Mouse (Mus musculus) spleen, adult 2 months (tissue): ENCODE measurements at regions not wholly inside any gene's neighbourhood (a gene's known extent, or its start where the extent isn't known, plus 50 kb on each side); places are given as distances from the start of the nearest gene placed in this dataset.

ENCODE experiments used
- DNase-seq, 2 experiments: peaks; one replicate each; pipeline versions ENCODE4 v3.0.0 to v3.0.0-alpha.2; 2012 to 2021; ENCODE audit warnings: low spot score in 2 of 2, low read depth in 1 of 2
- H3K27ac ChIP-seq: fragments of 200-500 bp; 2 replicates; pipeline ENCODE4 v1.5.1; 2012; ENCODE audit warnings: low read length, inconsistent platforms; ENCODE audit not compliant: insufficient read depth
- H3K27me3 ChIP-seq: fragments of 200-500 bp; 2 replicates; pipeline ENCODE4 v1.6.1; 2012; ENCODE audit warnings: mild to moderate bottlenecking, moderate library complexity, low read length, inconsistent platforms; ENCODE audit not compliant: control insufficient read depth, insufficient read depth
- H3K36me3 ChIP-seq: fragments of 200-500 bp; 2 replicates; pipeline ENCODE4 v1.6.1; 2012; ENCODE audit warnings: mild to moderate bottlenecking, low read length, inconsistent platforms; ENCODE audit not compliant: control insufficient read depth, insufficient read depth
- H3K4me1 ChIP-seq: fragments of 200-500 bp; 2 replicates; pipeline ENCODE4 v1.6.1; 2011; ENCODE audit warnings: inconsistent platforms; ENCODE audit not compliant: control insufficient read depth, insufficient read depth, insufficient read length
- H3K4me3 ChIP-seq: fragments of 200-500 bp; 2 replicates; pipeline ENCODE4 v1.5.1; 2011; ENCODE audit warnings: mild to moderate bottlenecking, inconsistent platforms; ENCODE audit not compliant: insufficient read depth, insufficient read length; ENCODE audit errors: extremely low read depth
- CTCF ChIP-seq: fragments of 200-500 bp; IDR thresholded peaks from 2 replicates; pipeline ENCODE4 v1.5.1; 2011; ENCODE audit warnings: mild to moderate bottlenecking, inconsistent platforms; ENCODE audit not compliant: insufficient read depth, insufficient read length, insufficient replicate concordance; ENCODE audit errors: extremely low read depth
- POLR2A ChIP-seq: fragments of 200-500 bp; IDR thresholded peaks from 2 replicates; pipeline ENCODE4 v1.6.1; 2011; ENCODE audit warnings: low read depth, low read length, inconsistent platforms
- whole genome bisulfite sequencing: fragments of 180-500 bp; shearing (Covaris S2); methylation state at CpG from one replicate; pipeline ENCODE4 v1.1.7; 2018; 5-methylcytosine and 5-hydroxymethylcytosine counted together

GRCm38 (mm10) chr15:33973466-33973865 is 384.2 kb downstream of the 9430069I07Rik start:
- 75% methylated on average over 3 of the region's 3 CpGs for WGBS
- Histone ChIP-seq H3K36me3 (no peaks in the 10 kb centered on the region), H3K4me1 (no peaks in the 10 kb centered on the region), H3K27me3 (no peaks in the 10 kb centered on the region), H3K27ac (no peak overlapping the region), H3K4me3 (no peak overlapping the region)
- no peak for DNase-seq
- TF ChIP-seq CTCF, result no peak
- TF ChIP-seq POLR2A, result no peak

- TF ChIP-seq CTCF, result no peak
- TF ChIP-seq POLR2A, result no peak
- Histone ChIP-seq H3K27me3 (no peaks in the 10 kb centered on the region), H3K36me3 (no peaks in the 10 kb centered on the region), H3K4me3 (no peak overlapping the region), H3K4me1 (no peaks in the 10 kb centered on the region), H3K27ac (no peak overlapping the region)
- DNase-seq, result no peak
- 11% methylated on average over 1 of the region's 1 CpGs for WGBS
Observed at GRCm38 (mm10) chr15:33969409-33969808, 388.3 kb downstream of the 9430069I07Rik start.

- WGBS, result 83% methylated on average over 4 of the region's 4 CpGs
- H3K4me1 ChIP-seq, result no peaks in the 10 kb centered on the region
Observed at GRCm38 (mm10) chr15:33935013-33935664, 422.5 kb downstream of the 9430069I07Rik start.

GRCm38 (mm10) chr15:33926446-33926845 is 431.2 kb downstream of the 9430069I07Rik start:
- H3K27me3 ChIP-seq, result no peaks in the 10 kb centered on the region
- WGBS, result 75% methylated on average over 2 of the region's 2 CpGs
- no peaks in the 10 kb centered on the region for H3K4me1 ChIP-seq
- no peak overlapping the region for H3K27ac ChIP-seq
- no peaks in the 10 kb centered on the region for H3K36me3 ChIP-seq
- DNase-seq, result no peak
- H3K4me3 ChIP-seq, result no peak overlapping the region
- TF ChIP-seq POLR2A, result no peak
- TF ChIP-seq CTCF, result no peak

More at GRCm38 (mm10) chr15:33935013-33935664, 422.5 kb downstream of the 9430069I07Rik start:
- no peak overlapping the region for H3K4me3 ChIP-seq
- DNase-seq, result no peak
- no peaks in the 10 kb centered on the region for H3K36me3 ChIP-seq
- H3K27ac ChIP-seq, result no peak overlapping the region
- no peaks in the 10 kb centered on the region for H3K27me3 ChIP-seq
- TF ChIP-seq POLR2A (no peak), CTCF (no peak)

GRCm38 (mm10) chr15:33924094-33924890 is 433.4 kb downstream of the 9430069I07Rik start:
- Histone ChIP-seq H3K27me3 (no peaks in the 10 kb centered on the region), H3K4me1 (no peaks in the 10 kb centered on the region), H3K27ac (no peak overlapping the region), H3K36me3 (no peaks in the 10 kb centered on the region), H3K4me3 (no peak overlapping the region)
- no peak for DNase-seq
- 63% methylated on average over 5 of the region's 5 CpGs for WGBS
- TF ChIP-seq POLR2A (no peak), CTCF (no peak)

- H3K4me1 ChIP-seq, result no peaks in the 10 kb centered on the region
- H3K27ac ChIP-seq, result no peak overlapping the region
- no peak for DNase-seq
- no peaks in the 10 kb centered on the region for H3K27me3 ChIP-seq
- WGBS, result 70% methylated on average over 1 of the region's 1 CpGs
- TF ChIP-seq POLR2A, result no peak
- TF ChIP-seq CTCF, result no peak
- no peak overlapping the region for H3K4me3 ChIP-seq
- no peaks in the 10 kb centered on the region for H3K36me3 ChIP-seq
Observed at GRCm38 (mm10) chr15:33914891-33915290, 442.8 kb downstream of the 9430069I07Rik start.
